In the genomic region with DNA sequence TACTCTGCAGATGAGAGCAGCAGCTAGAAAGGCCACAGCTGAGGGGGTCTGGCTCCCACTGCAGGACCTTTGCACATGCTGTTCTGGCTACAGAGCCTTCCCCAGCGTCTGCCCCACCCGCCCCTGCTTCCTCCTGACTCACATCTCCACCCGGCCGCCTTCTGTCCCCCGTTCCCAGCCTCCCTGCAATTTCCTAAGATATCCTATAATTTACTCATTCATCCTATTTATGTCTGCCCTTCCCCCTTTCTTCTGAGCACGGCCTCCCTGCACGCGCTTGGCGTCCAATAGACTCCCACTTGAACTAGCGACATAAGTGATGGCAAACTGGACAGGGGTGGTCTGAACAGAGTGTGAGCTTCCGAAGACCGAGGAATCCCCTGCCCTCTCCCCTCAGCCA, we compare ENCODE assay signal across 31 mouse cellular contexts. TPM values are rescaled to one million over a fixed set of nuclear protein-coding genes. Genes with fewer than 3 reads are reported as not detected.
DNase-seq lines count a peak whose midpoint lies in the region; ATAC-seq and TF ChIP-seq lines count a peak whose summit lies in the region.
"Had no signal": no experiment of that assay in that cellular context is flagged by ENCODE, and none has a peak within 500 bp of the region (broad histone marks: within the 10 kb centered on the region; RNA-seq: fewer than 3 reads in every experiment).

No protein-coding gene starts in this region.

- DNase-seq in frontal cortex, postnatal 36 days (ENCODE audit: low spot score in 2 of 2), result peak; percentile 44 to 54
- DNase-seq in frontal cortex, postnatal 25 days (ENCODE audit: low spot score in 2 of 2), result no peak
- peak; percentile 52 to 55 for DNase-seq in left cerebral cortex, adult 2 months (ENCODE audit: extremely low spot score in 1 of 2, low spot score in 2 of 2)
- DNase-seq in left cerebral cortex, adult 11 months (ENCODE audit: low spot score), result no peak
- peak; percentile 67 to 69 for DNase-seq in right cerebral cortex, adult 2 months (ENCODE audit: low spot score in 2 of 2)
- no peak for DNase-seq in right cerebral cortex, postnatal 4 days
- DNase-seq: adrenal gland, postnatal 10 days; cerebellum, adult 11 months; cerebellum, adult 9-10 months; gastrocnemius, postnatal 25 days; heart, adult 11 months; kidney, adult 18-20 months; kidney, postnatal 25 days; liver, postnatal 0 days; lung, postnatal 36 days had no signal

- H3K27ac ChIP-seq in left cerebral cortex, adult 2 months, result no peak overlapping the region
- H3K27ac ChIP-seq: embryonic facial prominence, embryonic 12.5 days; heart, embryonic 10.5 days; heart, embryonic 15.5 days; kidney, embryonic 15.5 days; liver, embryonic 12.5 days; midbrain, embryonic 13.5 days had no signal

- no peak overlapping the region for H3K4me3 ChIP-seq in left cerebral cortex, adult 2 months
- H3K4me3 ChIP-seq: embryonic facial prominence, embryonic 12.5 days; heart, embryonic 15.5 days; kidney, embryonic 15.5 days; liver, embryonic 12.5 days; midbrain, embryonic 13.5 days had no signal

- intact Hi-C loops in left cerebral cortex, adult 2 months (cut with DNase I), result no loop called here

- no peak for TF ChIP-seq CTCF in left cerebral cortex, adult 2 months (IDR thresholded peaks at IDR 0.05)

- no peak for ATAC-seq in megakaryocyte-erythroid progenitor cell, adult 5-6 weeks (replicated peaks; ENCODE audit: low FRiP score, low TSS enrichment, poor library complexity, severe bottlenecking)
- ATAC-seq: forebrain, embryonic 14.5 days; hindbrain, embryonic 16.5 days; liver, embryonic 12.5 days; liver, postnatal 0 days; midbrain, embryonic 13.5 days; Patski had no signal

RNA-seq across cellular contexts. Expression of gene Lingo3, which starts 1.9 kb away (rescaled TPM):
- 10 to 100 TPM; 38.3 to 42.8 TPM for total RNA-seq in left cerebral cortex, adult 2 months (2021)
- total RNA-seq in megakaryocyte-erythroid progenitor cell, adult 5-6 weeks (2014; fragmentation: Nextera tagmentation), result 1.6 TPM in 1 of 2 replicates, not detected in the other
- total RNA-seq in megakaryocyte-erythroid progenitor cell, adult 5-6 weeks (2017), result not detected in 2 replicates
- total RNA-seq: megakaryocyte, adult 5-6 weeks; MEL; monocyte, adult 5-6 weeks; neutrophil, adult 5-6 weeks had no signal

RNA-seq across cellular contexts. Expression of gene Lsm7, which starts 9.3 kb away (rescaled TPM):
- 10 to 100 TPM; 40.0 to 43.2 TPM for total RNA-seq in left cerebral cortex, adult 2 months (2021)
- total RNA-seq in megakaryocyte-erythroid progenitor cell, adult 5-6 weeks (2014; fragmentation: Nextera tagmentation), result 291 and 326 TPM in 2 replicates
- 401 and 445 TPM in 2 replicates for total RNA-seq in megakaryocyte-erythroid progenitor cell, adult 5-6 weeks (2017)

RNA-seq across cellular contexts. Expression of gene Sppl2b, which starts 9.3 kb away (rescaled TPM):
- 10 to 100 TPM; 55.6 to 62.5 TPM for total RNA-seq in left cerebral cortex, adult 2 months (2021)
- 116 and 117 TPM in 2 replicates for total RNA-seq in megakaryocyte-erythroid progenitor cell, adult 5-6 weeks (2014; fragmentation: Nextera tagmentation)
- total RNA-seq in megakaryocyte-erythroid progenitor cell, adult 5-6 weeks (2017), result 45.6 and 65.4 TPM in 2 replicates

RNA-seq across cellular contexts. Expression of gene Oaz1, which starts 19.3 kb away (rescaled TPM):
- total RNA-seq in left cerebral cortex, adult 2 months (2021), result 100 to 1,000 TPM; 476 to 536 TPM
- 1,436 and 1,526 TPM in 2 replicates for total RNA-seq in megakaryocyte-erythroid progenitor cell, adult 5-6 weeks (2014; fragmentation: Nextera tagmentation)
- 220 and 353 TPM in 2 replicates for total RNA-seq in megakaryocyte-erythroid progenitor cell, adult 5-6 weeks (2017)

RNA-seq across cellular contexts. Expression of gene Tmprss9, which starts 25.9 kb away (rescaled TPM):
- under 1 TPM; 0.18 to 0.19 TPM for total RNA-seq in left cerebral cortex, adult 2 months (2021)
- total RNA-seq in megakaryocyte-erythroid progenitor cell, adult 5-6 weeks (2014; fragmentation: Nextera tagmentation), result 0.22 TPM in 1 of 2 replicates, not detected in the other
- total RNA-seq in megakaryocyte-erythroid progenitor cell, adult 5-6 weeks (2017), result not detected in 2 replicates
- total RNA-seq: gastrocnemius, adult 18-20 months; gastrocnemius, postnatal 25 days; heart, postnatal 25 days; megakaryocyte, adult 5-6 weeks; monocyte, adult 5-6 weeks; neutrophil, adult 5-6 weeks had no signal

Comparison
In these comparisons a context has a peak if more than half of its experiments do, and no peak if none do; other contexts are left out.
1. DNase-seq: peak in frontal cortex, postnatal 36 days (2 of 2), left cerebral cortex, adult 2 months (2 of 2) and right cerebral cortex, adult 2 months (2 of 2); none in frontal cortex, postnatal 25 days (0 of 2), left cerebral cortex, adult 11 months (single experiment) and right cerebral cortex, postnatal 4 days (single experiment).
2. RNA of gene Lingo3, which starts 1.9 kb away (total RNA-seq): 38.3 to 42.8 TPM in left cerebral cortex, adult 2 months; 1.6 TPM in megakaryocyte-erythroid progenitor cell, adult 5-6 weeks; every median in the first group is over 10 times any median in the second.
3. RNA of gene Lsm7, which starts 9.3 kb away (total RNA-seq): 291 to 445 TPM in megakaryocyte-erythroid progenitor cell, adult 5-6 weeks; 40.0 to 43.2 TPM in left cerebral cortex, adult 2 months; every median in the first group is over 4 times any median in the second.